Mouse (Mus musculus): ENCODE measurements around the gene Slc36a3.

DNA sequence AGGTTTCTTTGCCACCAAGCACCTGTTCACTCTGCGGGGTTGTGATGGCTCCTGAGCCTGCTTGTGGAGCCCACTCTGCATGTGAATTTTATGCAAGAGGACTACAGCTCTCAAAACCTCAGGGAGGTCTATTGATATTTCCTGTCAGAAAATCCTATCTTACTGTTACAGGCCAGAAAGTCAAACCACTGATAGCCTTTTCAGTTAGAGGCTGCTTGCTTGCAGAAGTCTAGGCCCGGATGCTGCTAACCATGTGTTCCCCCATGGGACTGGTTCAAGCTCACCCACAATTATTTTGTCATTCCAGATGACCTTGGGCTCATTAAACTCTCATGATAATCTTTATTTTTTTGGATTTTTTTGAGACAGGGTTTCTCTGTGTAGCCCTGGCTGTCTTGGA, 34.5 kb downstream of the Slc36a3 start:
- TF ChIP-seq EP300 (IDR thresholded peaks at IDR 0.05; ENCODE audit: low read depth): no peak
- TF ChIP-seq CTCF (IDR thresholded peaks at IDR 0.05; ENCODE audit: low read depth): no peak
